Mouse (Mus musculus): ENCODE results near the gene Csrnp1. TPM values are rescaled to one million over a fixed set of nuclear protein-coding genes. Genes with fewer than 3 reads are reported as not detected.
A peak's percentile ranks its signal among the peaks of the same experiment; 100 is the strongest.

The Csrnp1 gene
- polyA plus RNA-seq, 2 experiments from 2014 or later = 22.7 to 89.4 TPM

GRCm38 (mm10) chr9:120001945-120002725, 17.7 kb upstream of the Csrnp1 start:
- peak; percentile 94 for ATAC-seq

GRCm38 (mm10) chr9:120000761-120001160, 16.3 kb upstream of the Csrnp1 start:
- no peak for ATAC-seq

GRCm38 (mm10) chr9:119999636-120000035, 15.2 kb upstream of the Csrnp1 start:
- no peak for ATAC-seq

GRCm38 (mm10) chr9:119998776-119999175, 14.3 kb upstream of the Csrnp1 start:
- ATAC-seq = no peak

- ATAC-seq = no peak
Measured at GRCm38 (mm10) chr9:119996080-119996479, 11.6 kb upstream of the Csrnp1 start.

GRCm38 (mm10) chr9:119994207-119994606, 9.7 kb upstream of the Csrnp1 start:
- no peak for ATAC-seq

- no peak for ATAC-seq
Measured at GRCm38 (mm10) chr9:119993092-119993844, 8.8 kb upstream of the Csrnp1 start.

- no peak for ATAC-seq
Measured at GRCm38 (mm10) chr9:119991310-119991709, 6.9 kb upstream of the Csrnp1 start.

GRCm38 (mm10) chr9:119988304-119988703, 3.8 kb upstream of the Csrnp1 start:
- ATAC-seq = peak; percentile 85

- ATAC-seq = no peak
Measured at GRCm38 (mm10) chr9:119985881-119986574, 1.6 kb upstream of the Csrnp1 start.

GRCm38 (mm10) chr9:119983585-119984535, 598 bp downstream of the Csrnp1 start:
- peak; percentile 19 for ATAC-seq

- peak; percentile 41 for ATAC-seq
Measured at GRCm38 (mm10) chr9:119982956-119983551, 1.4 kb downstream of the Csrnp1 start.

GRCm38 (mm10) chr9:119982241-119982811, 2.1 kb downstream of the Csrnp1 start:
- ATAC-seq = peak; percentile 51

- peak; percentile 50 for ATAC-seq
Measured at GRCm38 (mm10) chr9:119981183-119982179, 3.0 kb downstream of the Csrnp1 start.

- no peak for ATAC-seq
Measured at GRCm38 (mm10) chr9:119980770-119981182, 3.7 kb downstream of the Csrnp1 start.

- ATAC-seq = no peak
Measured at GRCm38 (mm10) chr9:119979749-119980148, 4.7 kb downstream of the Csrnp1 start.

GRCm38 (mm10) chr9:119978811-119979441, 5.5 kb downstream of the Csrnp1 start:
- no peak for ATAC-seq

GRCm38 (mm10) chr9:119978151-119978810, 6.2 kb downstream of the Csrnp1 start:
- ATAC-seq = peak; percentile 17

GRCm38 (mm10) chr9:119977557-119978060, 6.8 kb downstream of the Csrnp1 start:
- ATAC-seq = no peak

All from CD4-positive, CD25-positive, alpha-beta regulatory T cell, adult 4 months (primary cell).